In genomic region chr10:39618431-39618830, GRCm38 (mm10) we compare ENCODE assay signal across 25 mouse cellular contexts. TPM values are rescaled to one million over a fixed set of nuclear protein-coding genes. Genes with fewer than 3 reads are reported as not detected.
DNase-seq lines count a peak whose midpoint lies in the region; ATAC-seq and TF ChIP-seq lines count a peak whose summit lies in the region.
"Had no signal": no experiment of that assay in that cellular context is flagged by ENCODE, and none has a peak within 500 bp of the region (broad histone marks: within the 10 kb centered on the region; RNA-seq: fewer than 3 reads in every experiment).

No protein-coding gene starts in this region.

- H3K4me3 ChIP-seq in midbrain, embryonic 11.5 days (ENCODE audit: low read depth, low read length), result no peak overlapping the region
- H3K4me3 ChIP-seq in midbrain, embryonic 10.5 days, result no peak overlapping the region
- H3K4me3 ChIP-seq in liver, postnatal 0 days (ENCODE audit: low read depth, low read length), result no peak overlapping the region
- H3K4me3 ChIP-seq: embryonic facial prominence, embryonic 15.5 days; forebrain, embryonic 15.5 days; heart, embryonic 12.5 days; intestine, embryonic 15.5 days; left cerebral cortex, adult 2 months; liver, embryonic 13.5 days had no signal

- no peaks in the 10 kb centered on the region for H3K36me3 ChIP-seq in midbrain, embryonic 11.5 days (ENCODE audit: control insufficient read depth, insufficient read depth, low read length)
- H3K36me3 ChIP-seq in midbrain, embryonic 10.5 days, result peaks cover 14% of the 10 kb centered on the region; the same call in 1 of the 2 replicates
- H3K36me3 ChIP-seq in liver, postnatal 0 days (replicated peaks; ENCODE audit: insufficient read depth, low read length), result 0 out of 2 replicates have a peak, but pooled peaks cover 2% of the 10 kb centered on the region
- H3K36me3 ChIP-seq: liver, embryonic 13.5 days had no signal

- H3K9me3 ChIP-seq in midbrain, embryonic 11.5 days (ENCODE audit: control insufficient read depth, low read length), result no peaks in the 10 kb centered on the region
- H3K9me3 ChIP-seq in midbrain, embryonic 10.5 days (replicated peaks), result no peaks in the 10 kb centered on the region
- H3K9me3 ChIP-seq in liver, postnatal 0 days (ENCODE audit: low read length), result no peaks in the 10 kb centered on the region
- H3K9me3 ChIP-seq: embryonic facial prominence, embryonic 15.5 days; forebrain, embryonic 15.5 days; heart, embryonic 12.5 days; intestine, embryonic 15.5 days; liver, embryonic 13.5 days had no signal

- no peak for ATAC-seq in midbrain, embryonic 11.5 days (ENCODE audit: low FRiP score)
- ATAC-seq in liver, postnatal 0 days, result no peak
- ATAC-seq: CD4-positive, CD25-positive, alpha-beta regulatory T cell, adult 4 months; forebrain, embryonic 15.5 days; intestine, embryonic 15.5 days had no signal

- no peak for TF ChIP-seq EP300 in liver, postnatal 0 days (IDR thresholded peaks at IDR 0.05; ENCODE audit: low read depth)

- H3K4me1 ChIP-seq in midbrain, embryonic 11.5 days (ENCODE audit: control insufficient read depth, insufficient read depth, low read length), result peaks cover 2% of the 10 kb centered on the region; the same call in 1 of the 2 replicates
- H3K4me1 ChIP-seq in midbrain, embryonic 10.5 days, result peaks cover 25% of the 10 kb centered on the region
- H3K4me1 ChIP-seq in liver, postnatal 0 days (ENCODE audit: insufficient read depth), result 0 out of 2 replicates have a peak, but pooled peaks cover 4% of the 10 kb centered on the region

- no peaks in the 10 kb centered on the region for H3K27me3 ChIP-seq in midbrain, embryonic 11.5 days (ENCODE audit: control insufficient read depth, insufficient read depth, low read length)
- H3K27me3 ChIP-seq in midbrain, embryonic 10.5 days (ENCODE audit: low read depth, poor library complexity, severe bottlenecking), result no peaks in the 10 kb centered on the region
- H3K27me3 ChIP-seq in liver, postnatal 0 days (ENCODE audit: insufficient read depth, low read length), result no peaks in the 10 kb centered on the region
- H3K27me3 ChIP-seq: embryonic facial prominence, embryonic 15.5 days; forebrain, embryonic 15.5 days; heart, embryonic 12.5 days; intestine, embryonic 15.5 days; liver, embryonic 13.5 days had no signal

- WGBS in midbrain, embryonic 11.5 days, result 81% methylated on average over 10 of the region's 10 CpGs
- WGBS in midbrain, embryonic 10.5 days, result 81% methylated on average over 10 of the region's 10 CpGs
- WGBS in liver, postnatal 0 days (ENCODE audit: insufficient replicate concordance), result 68% methylated on average over 10 of the region's 10 CpGs

- no peak overlapping the region for H3K4me2 ChIP-seq in midbrain, embryonic 11.5 days
- no peak overlapping the region for H3K4me2 ChIP-seq in liver, postnatal 0 days (ENCODE audit: low read depth, low read length)
- H3K4me2 ChIP-seq: embryonic facial prominence, embryonic 15.5 days; forebrain, embryonic 15.5 days; heart, embryonic 12.5 days; hindbrain, embryonic 14.5 days; intestine, embryonic 15.5 days; liver, embryonic 13.5 days; lung, embryonic 14.5 days had no signal

- no peak for TF ChIP-seq CTCF in liver, postnatal 0 days (IDR thresholded peaks at IDR 0.05; ENCODE audit: low read depth)

- H3K27ac ChIP-seq in midbrain, embryonic 11.5 days (ENCODE audit: low read depth, low read length), result no peak overlapping the region
- H3K27ac ChIP-seq in midbrain, embryonic 10.5 days (replicated peaks), result no peak overlapping the region
- no peak overlapping the region for H3K27ac ChIP-seq in liver, postnatal 0 days (ENCODE audit: low read depth)
- H3K27ac ChIP-seq: embryonic facial prominence, embryonic 15.5 days; forebrain, embryonic 15.5 days; hindbrain, embryonic 14.5 days; intestine, embryonic 15.5 days; left cerebral cortex, adult 2 months; liver, embryonic 13.5 days; stomach, postnatal 0 days had no signal

- peak; percentile 52 for DNase-seq in adrenal gland, postnatal 14 days
- DNase-seq in adrenal gland, postnatal 25 days, result no peak
- DNase-seq in midbrain, embryonic 11.5 days (ENCODE audit: low spot score, missing footprints), result peak; percentile 14
- no peak for DNase-seq in midbrain, embryonic 10.5 days (ENCODE audit: low spot score)
- peak; percentile 42 for DNase-seq in testis, postnatal 10 days (ENCODE audit: low spot score)
- no peak for DNase-seq in testis, postnatal 14 days (ENCODE audit: low spot score)
- DNase-seq in liver, postnatal 0 days, result no peak
- DNase-seq: cerebellum, adult 9-10 months; gastrocnemius, postnatal 25 days; heart, adult 18-20 months; heart, postnatal 10 days; kidney, adult 8-10 months; kidney, postnatal 10 days; liver, embryonic 13.5 days; lung, embryonic 14.5 days; lung, postnatal 36 days; right cerebral cortex, postnatal 14 days had no signal

- H3K9ac ChIP-seq in midbrain, embryonic 11.5 days (ENCODE audit: low read length), result no peak overlapping the region
- H3K9ac ChIP-seq in liver, postnatal 0 days (replicated peaks), result no peak overlapping the region
- H3K9ac ChIP-seq: embryonic facial prominence, embryonic 15.5 days; forebrain, embryonic 15.5 days; heart, embryonic 12.5 days; hindbrain, embryonic 14.5 days; intestine, embryonic 15.5 days; liver, embryonic 13.5 days; lung, embryonic 14.5 days had no signal

RNA-seq across cellular contexts. Expression of gene Traf3ip2, which starts 5.7 kb away (rescaled TPM):
- total RNA-seq in adrenal gland, postnatal 14 days (2021), result 14.6 and 21.9 TPM in 2 replicates
- total RNA-seq in adrenal gland, postnatal 25 days (2021), result 24.4 and 26.0 TPM in 2 replicates
- polyA plus RNA-seq in midbrain, embryonic 11.5 days (2014; fragmentation: Nextera tagmentation; extraction: Ambion mirVana), result 3.9 TPM in 2 replicates
- polyA plus RNA-seq in midbrain, embryonic 10.5 days (2016; fragmentation: Nextera tagmentation; extraction: Ambion mirVana), result 5.5 and 9.5 TPM in 2 replicates
- polyA plus RNA-seq in liver, postnatal 0 days (2015; fragmentation: Nextera tagmentation; extraction: Ambion mirVana), result 2.3 TPM in 2 replicates

Comparison
In these comparisons a context has a peak if more than half of its experiments do, and no peak if none do; other contexts are left out.
1. DNase-seq: peak in adrenal gland, postnatal 14 days (single experiment), midbrain, embryonic 11.5 days (single experiment) and testis, postnatal 10 days (single experiment); none in adrenal gland, postnatal 25 days (single experiment), midbrain, embryonic 10.5 days (single experiment), testis, postnatal 14 days (single experiment) and liver, postnatal 0 days (single experiment).